Mouse (Mus musculus) cerebellum, adult 2 months (tissue): ENCODE measurements around the gene Cma1.
"Not testable (repeated sequence)": the region's sequence is repeated elsewhere in the genome, so short reads cannot be mapped to it uniquely, and the experiment has no call there.

Experiments used
- CTCF ChIP-seq: fragments of 200-500 bp; IDR thresholded peaks from 2 replicates; pipeline ENCODE4 v1.5.1; 2011; ENCODE audit warnings: low read depth, mild to moderate bottlenecking, control low read depth, low read length, moderate library complexity, borderline replicate concordance; ENCODE audit not compliant: insufficient read depth
- POLR2A ChIP-seq: fragments of 200-500 bp; IDR thresholded peaks from 2 replicates; pipeline ENCODE4 v1.6.1; 2011; ENCODE audit warnings: low read length, control low read depth, borderline replicate concordance; ENCODE audit not compliant: insufficient read depth

- TF ChIP-seq POLR2A, CTCF: not testable (repeated sequence)
Observed at GRCm38 (mm10) chr14:55963900-55964299, 19.4 kb upstream of the Cma1 start.
